Mouse (Mus musculus) liver, embryonic 12.5 days (tissue): ENCODE results near the gene Nabp2. TPM values are rescaled to one million over a fixed set of nuclear protein-coding genes. Genes with fewer than 3 reads are reported as not detected.
A peak's percentile ranks its signal among the peaks of the same experiment; 100 is the strongest.

Experiments used
- ATAC-seq: fragments of 200-750 bp; cut with Nextera tagmentation; 2 replicates; pipeline ENCODE4 v1.8.0; 2017; ENCODE audit warnings: moderate number of reproducible peaks, mild to moderate bottlenecking, moderate library complexity
- H3K27ac ChIP-seq: fragments of 300-500 bp; sonication (generic); 2 replicates; pipeline ENCODE4 v1.5.1; 2016; ENCODE audit warnings: mild to moderate bottlenecking
- H3K27me3 ChIP-seq: fragments of 300-500 bp; sonication (generic); replicated peaks from 2 replicates; pipeline ENCODE4 v1.6.1; 2016; ENCODE audit warnings: mild to moderate bottlenecking, moderate library complexity
- H3K36me3 ChIP-seq: fragments of 300-500 bp; sonication (generic); 2 replicates; pipeline ENCODE4 v1.6.1; 2016; ENCODE audit warnings: mild to moderate bottlenecking, moderate library complexity
- H3K4me1 ChIP-seq: fragments of 300-500 bp; sonication (generic); 2 replicates; pipeline ENCODE4 v1.6.1; 2016
- H3K4me2 ChIP-seq: fragments of 300-500 bp; sonication (generic); 2 replicates; pipeline ENCODE4 v1.6.1; 2016; ENCODE audit warnings: mild to moderate bottlenecking, moderate library complexity
- H3K4me3 ChIP-seq: fragments of 300-500 bp; sonication (generic); 2 replicates; pipeline ENCODE4 v1.5.1; 2016; ENCODE audit warnings: mild to moderate bottlenecking, moderate library complexity
- H3K9ac ChIP-seq: fragments of 300-500 bp; sonication (generic); 2 replicates; pipeline ENCODE4 v1.6.1; 2016; ENCODE audit warnings: mild to moderate bottlenecking, moderate library complexity
- H3K9me3 ChIP-seq: fragments of 300-500 bp; sonication (generic); replicated peaks from 2 replicates; pipeline ENCODE4 v1.6.1; 2016; ENCODE audit warnings: mild to moderate bottlenecking, moderate library complexity
- WGBS: fragments of 180-500 bp; shearing (Covaris S2); methylation state at CpG from one replicate; pipeline ENCODE4 v1.1.7; 2016; ENCODE audit not compliant: insufficient replicate concordance; 5-methylcytosine and 5-hydroxymethylcytosine counted together
- polyA plus RNA-seq: library from polyadenylated mRNA; unstranded; fragments of >200 nt; fragmentation: Nextera tagmentation; extraction: Ambion mirVana; gene quantifications from 2 replicates; pipeline ENCODE4 v1.2.1, GENCODE M21; 2016

Nabp2 gene
- polyA plus RNA-seq, 1 experiment from 2014 or later, result 64.1 TPM

DNA sequence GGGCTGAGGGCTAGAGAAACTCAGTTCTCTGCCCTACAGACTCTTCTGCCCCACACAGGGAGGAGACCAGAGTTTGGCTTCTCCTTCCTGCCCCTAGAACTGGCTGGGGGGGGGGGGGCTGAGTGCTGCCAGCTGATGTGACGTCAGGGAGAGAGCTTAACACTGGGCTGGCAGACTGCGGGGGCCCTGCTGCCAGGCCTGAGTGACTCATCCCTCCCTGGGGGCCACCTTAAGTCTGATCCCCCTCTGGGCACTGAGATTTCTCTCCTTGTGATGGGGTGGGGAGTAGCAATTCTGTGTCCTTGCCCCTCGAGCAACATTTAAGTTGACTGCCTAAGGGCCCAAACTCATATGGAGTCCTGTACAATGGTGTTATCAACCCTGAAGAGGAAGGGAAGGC is 32.8 kb downstream of the Nabp2 start:
- H3K27me3 ChIP-seq, result no peaks in the 10 kb centered on the region
- 76% methylated on average over 3 of the region's 3 CpGs for WGBS
- peaks cover 53% of the 10 kb centered on the region for H3K36me3 ChIP-seq
- peak overlapping the region; percentile 27; the same call in 1 of the 2 replicates for H3K9ac ChIP-seq
- 0 out of 2 replicates have a peak overlapping the region, but pooled peaks have one; percentile 89 for H3K4me3 ChIP-seq
- peaks cover 53% of the 10 kb centered on the region for H3K4me1 ChIP-seq
- no peak for ATAC-seq
- H3K4me2 ChIP-seq, result peak overlapping the region; percentile 96
- no peak overlapping the region for H3K27ac ChIP-seq
- H3K9me3 ChIP-seq, result no peaks in the 10 kb centered on the region

DNA sequence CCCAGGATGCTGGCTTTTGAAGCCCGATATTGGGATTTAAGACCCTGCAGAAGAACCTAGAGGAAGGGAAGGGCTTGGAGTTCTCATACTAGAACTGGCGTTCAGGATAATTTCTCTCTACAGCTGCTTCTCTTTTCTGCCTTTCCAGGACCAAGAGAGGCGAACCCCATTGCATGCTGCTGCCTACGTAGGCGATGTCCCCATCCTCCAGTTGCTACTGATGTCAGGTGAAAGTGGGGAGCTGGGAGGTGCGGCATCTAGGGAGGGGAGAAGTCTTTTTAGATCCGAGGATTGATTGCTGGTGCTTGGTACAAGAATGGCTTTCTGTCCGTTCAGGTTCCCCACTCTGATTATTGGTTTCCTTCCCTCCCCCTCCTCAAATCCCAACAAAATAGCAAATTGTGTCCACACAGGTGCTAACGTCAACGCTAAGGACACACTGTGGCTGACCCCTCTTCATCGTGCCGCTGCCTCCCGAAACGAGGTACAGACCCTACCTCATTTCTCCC is 33.3 kb downstream of the Nabp2 start:
- Histone ChIP-seq H3K36me3 (peaks cover 48% of the 10 kb centered on the region), H3K4me3 (peak overlapping the region; percentile 89), H3K9ac (peak overlapping the region; percentile 93), H3K27me3 (no peaks in the 10 kb centered on the region), H3K9me3 (no peaks in the 10 kb centered on the region), H3K27ac (peak overlapping the region; percentile 82; the same call in 1 of the 2 replicates), H3K4me2 (peak overlapping the region; percentile 96), H3K4me1 (peaks cover 58% of the 10 kb centered on the region)
- 64% methylated on average over 14 of the region's 14 CpGs for WGBS
- no peak for ATAC-seq

DNA sequence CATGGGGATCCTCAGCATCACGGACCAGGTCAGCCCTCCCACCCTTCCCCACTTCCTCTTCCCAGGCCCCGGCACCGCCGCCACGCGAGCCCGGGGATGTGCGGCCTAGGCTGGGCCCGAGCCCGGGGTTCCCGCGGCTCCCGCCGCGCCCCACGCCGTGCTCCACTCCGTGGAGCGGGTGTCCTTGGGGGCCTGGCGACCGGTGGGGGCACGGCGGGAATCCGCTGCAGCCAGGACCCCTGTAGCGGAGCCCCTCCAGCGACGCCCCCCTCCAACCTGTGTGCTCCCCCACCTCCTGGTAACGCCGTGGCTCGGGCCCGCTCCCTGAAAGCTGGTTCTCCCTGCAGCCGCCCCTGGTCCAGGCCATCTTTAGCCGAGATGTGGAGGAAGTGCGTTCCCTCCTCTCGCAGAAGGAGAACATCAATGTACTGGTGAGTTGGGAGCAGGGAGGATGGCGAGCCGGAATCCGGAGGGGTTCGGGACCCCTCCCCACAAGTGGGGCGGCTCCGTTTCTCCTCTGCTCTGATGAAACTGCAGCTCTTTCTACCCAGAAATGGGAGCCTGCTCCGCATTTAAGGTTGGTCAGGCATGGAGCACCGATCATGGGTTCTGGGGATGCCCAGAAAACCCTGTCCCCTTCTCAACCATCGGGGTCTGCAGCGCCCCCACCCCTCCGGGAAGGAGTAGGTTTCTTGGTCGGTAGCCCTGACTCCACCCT is 33.9 kb downstream of the Nabp2 start:
- peak; percentile 72 for ATAC-seq
- H3K9ac ChIP-seq, result peak overlapping the region; percentile 93
- H3K9me3 ChIP-seq, result no peaks in the 10 kb centered on the region
- H3K27me3 ChIP-seq, result no peaks in the 10 kb centered on the region
- under 1% methylated on average over 43 of the region's 47 CpGs for WGBS
- H3K4me3 ChIP-seq, result peak overlapping the region; percentile 89
- H3K4me2 ChIP-seq, result peak overlapping the region; percentile 96
- peaks cover 62% of the 10 kb centered on the region for H3K4me1 ChIP-seq
- peak overlapping the region; percentile 82 for H3K27ac ChIP-seq
- peaks cover 42% of the 10 kb centered on the region for H3K36me3 ChIP-seq

DNA sequence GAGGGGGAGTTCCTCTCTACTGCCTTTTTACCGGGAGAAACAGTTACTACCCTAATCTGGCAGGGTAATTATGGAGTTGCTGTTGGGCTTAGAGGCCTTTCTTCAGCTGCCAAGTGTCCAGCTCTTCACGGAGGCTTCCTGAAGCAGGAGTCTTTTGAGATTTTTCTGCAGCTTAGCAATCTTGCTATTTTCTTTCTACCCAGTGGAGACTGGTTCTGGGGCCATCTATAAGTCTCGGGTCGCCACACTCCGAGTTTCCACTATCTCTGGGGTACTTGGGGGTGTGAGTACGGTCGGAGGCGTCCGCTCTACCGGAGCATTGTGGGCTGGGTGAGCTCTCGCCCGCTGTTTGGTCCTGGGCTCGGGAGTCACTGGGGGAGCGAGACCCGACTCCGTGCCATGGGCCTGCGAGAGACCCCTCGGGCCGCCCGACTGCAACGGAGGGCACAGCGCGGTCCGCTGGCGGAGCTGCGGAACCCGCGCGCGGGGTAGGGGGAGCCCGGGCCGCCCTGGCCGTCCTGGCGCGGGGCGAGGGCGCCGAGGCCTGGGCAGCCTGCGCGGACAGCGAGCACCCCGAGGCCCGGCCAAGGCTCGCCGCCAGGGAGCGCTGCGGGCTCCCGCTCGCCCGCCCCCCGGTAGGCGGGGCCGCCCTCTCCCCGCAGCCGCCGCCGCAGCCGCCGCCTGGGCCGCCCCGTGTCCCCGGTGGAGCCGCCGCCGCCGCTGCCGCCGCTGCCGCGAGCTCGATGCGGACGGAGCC is 34.7 kb downstream of the Nabp2 start, which contains the start of gene Ankrd52:
Gene Ankrd52 (plus strand): TSS at position 661 of the 757 bp plus-strand sequence.
- Histone ChIP-seq H3K4me2 (peak within 1 kb of the TSS; percentile 96), H3K4me1 (peaks cover 65% of the 10 kb centered on the region), H3K4me3 (peak within 1 kb of the TSS; percentile 89), H3K9ac (peak within 1 kb of the TSS; percentile 93), H3K27ac (peak within 1 kb of the TSS; percentile 82), H3K27me3 (no peaks in the 10 kb centered on the region), H3K36me3 (peaks cover 35% of the 10 kb centered on the region), H3K9me3 (no peaks in the 10 kb centered on the region)
- ATAC-seq, result peak; percentile 94
- under 1% methylated on average over 51 of the region's 73 CpGs for WGBS

DNA sequence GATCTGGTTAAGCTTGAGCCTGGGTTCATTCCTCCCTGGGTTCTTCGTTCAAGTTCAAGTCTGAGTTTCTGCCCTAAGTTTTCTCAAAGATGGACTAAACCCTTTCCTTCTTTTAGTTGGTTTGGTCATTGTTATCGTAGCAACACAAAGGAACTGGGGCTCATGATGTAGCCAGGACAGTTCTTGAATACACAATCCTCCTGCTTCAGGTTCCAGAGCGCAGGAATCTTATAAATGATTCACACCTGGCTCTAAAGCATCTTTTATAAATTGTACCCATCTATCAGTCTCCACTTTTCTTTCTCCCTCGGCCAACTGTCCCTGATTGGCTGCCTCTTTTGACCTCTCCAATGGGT is 35.2 kb downstream of the Nabp2 start:
- Histone ChIP-seq H3K36me3 (peaks cover 30% of the 10 kb centered on the region), H3K4me3 (peak overlapping the region; percentile 89), H3K27ac (peak overlapping the region; percentile 82), H3K27me3 (no peaks in the 10 kb centered on the region), H3K9ac (peak overlapping the region; percentile 93), H3K4me1 (peaks cover 65% of the 10 kb centered on the region), H3K4me2 (peak overlapping the region; percentile 96), H3K9me3 (no peaks in the 10 kb centered on the region)
- 49% methylated on average over 4 of the region's 4 CpGs for WGBS
- no peak for ATAC-seq

DNA sequence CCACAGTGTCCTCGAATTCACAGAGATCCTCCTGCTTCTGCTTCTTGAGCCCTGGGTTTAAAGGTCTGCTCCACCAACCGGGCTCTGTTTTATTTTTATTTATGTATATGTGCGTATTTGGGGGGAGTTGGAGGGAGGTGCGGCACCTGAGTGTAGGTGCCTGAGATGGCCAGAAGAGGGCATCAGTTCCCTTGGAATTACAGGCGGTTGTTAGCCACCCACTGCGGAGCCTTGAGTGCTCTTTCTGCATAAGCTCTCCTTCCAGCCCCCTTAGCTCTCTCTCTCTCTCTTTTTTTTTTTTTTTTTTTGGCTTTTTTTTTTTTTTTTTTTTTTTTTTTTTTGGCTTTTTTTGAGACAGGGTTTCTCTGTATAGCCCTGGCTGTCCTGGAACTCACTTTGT is 36.9 kb downstream of the Nabp2 start:
- Histone ChIP-seq H3K9ac (no peak overlapping the region), H3K4me1 (peaks cover 57% of the 10 kb centered on the region), H3K9me3 (no peaks in the 10 kb centered on the region), H3K4me2 (no peak overlapping the region), H3K4me3 (no peak overlapping the region), H3K36me3 (peaks cover 13% of the 10 kb centered on the region), H3K27ac (no peak overlapping the region), H3K27me3 (no peaks in the 10 kb centered on the region)
- 65% methylated on average over 6 of the region's 6 CpGs for WGBS
- no peak for ATAC-seq

DNA sequence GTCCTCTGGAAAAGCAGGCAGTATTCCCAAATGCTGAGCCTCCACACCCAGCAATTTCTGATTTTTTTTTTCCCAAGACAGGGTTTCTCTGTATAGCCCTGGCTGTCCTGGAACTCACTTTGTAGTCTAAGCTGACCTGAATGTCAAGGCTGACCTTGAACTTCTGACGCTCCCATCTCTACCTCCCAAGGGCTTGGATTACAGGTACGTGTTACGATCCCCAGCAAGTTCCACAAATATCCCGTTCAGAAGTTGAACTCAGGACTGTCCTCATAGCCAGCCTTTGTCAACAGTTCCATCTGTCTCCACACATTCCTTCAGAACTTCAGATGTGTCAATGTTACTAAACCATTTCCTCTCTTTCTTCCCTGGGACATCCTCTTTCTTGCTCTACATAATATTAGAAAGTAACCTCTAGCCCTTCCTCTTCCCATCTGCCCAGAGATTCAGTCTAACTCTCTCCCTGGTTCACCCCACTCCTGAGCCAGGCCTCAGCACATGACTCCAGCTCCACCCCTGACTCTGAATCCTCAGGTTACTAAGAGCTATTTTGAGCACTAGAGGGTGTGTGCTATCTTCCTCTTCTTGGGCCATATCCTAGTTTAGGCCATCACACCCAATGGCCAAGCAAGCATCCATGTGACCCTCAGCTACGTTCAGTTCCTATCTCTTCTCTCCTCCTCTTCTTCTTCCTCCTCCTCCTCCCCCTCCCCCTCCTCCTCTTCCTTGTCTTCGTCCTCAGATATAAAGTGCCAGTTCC is 38.1 kb downstream of the Nabp2 start:
- Histone ChIP-seq H3K9me3 (no peaks in the 10 kb centered on the region), H3K27me3 (no peaks in the 10 kb centered on the region), H3K27ac (peak overlapping the region; percentile 57), H3K9ac (no peak overlapping the region), H3K4me2 (no peak overlapping the region), H3K4me3 (no peak overlapping the region), H3K36me3 (peaks cover 1% of the 10 kb centered on the region), H3K4me1 (peaks cover 50% of the 10 kb centered on the region)
- ATAC-seq, result no peak
- WGBS, result 57% methylated on average over 6 of the region's 6 CpGs

DNA sequence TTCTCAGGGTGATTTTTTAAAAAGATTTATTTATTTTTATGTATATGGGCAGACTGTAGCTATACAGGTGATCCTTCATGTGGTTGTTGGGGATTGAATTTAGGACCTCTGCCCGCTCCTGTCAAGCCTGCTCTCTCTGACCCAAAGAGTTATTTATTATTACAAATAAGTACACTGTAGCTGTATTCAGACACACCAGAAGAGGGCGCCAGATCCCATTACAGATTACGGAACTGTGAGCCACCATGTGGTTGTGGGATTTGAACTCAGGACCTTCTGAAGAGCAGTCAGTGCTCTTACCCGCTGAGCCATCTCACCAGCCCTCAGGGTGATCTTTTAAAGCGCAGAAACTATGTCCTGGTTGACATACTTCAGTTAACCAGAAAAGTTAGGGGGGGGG is 39.1 kb downstream of the Nabp2 start:
- ATAC-seq, result no peak
- Histone ChIP-seq H3K27me3 (no peaks in the 10 kb centered on the region), H3K4me2 (no peak overlapping the region), H3K9ac (no peak overlapping the region), H3K27ac (no peak overlapping the region), H3K36me3 (no peaks in the 10 kb centered on the region), H3K9me3 (no peaks in the 10 kb centered on the region), H3K4me3 (no peak overlapping the region), H3K4me1 (peaks cover 50% of the 10 kb centered on the region)
- 73% methylated on average over 5 of the region's 5 CpGs for WGBS

DNA sequence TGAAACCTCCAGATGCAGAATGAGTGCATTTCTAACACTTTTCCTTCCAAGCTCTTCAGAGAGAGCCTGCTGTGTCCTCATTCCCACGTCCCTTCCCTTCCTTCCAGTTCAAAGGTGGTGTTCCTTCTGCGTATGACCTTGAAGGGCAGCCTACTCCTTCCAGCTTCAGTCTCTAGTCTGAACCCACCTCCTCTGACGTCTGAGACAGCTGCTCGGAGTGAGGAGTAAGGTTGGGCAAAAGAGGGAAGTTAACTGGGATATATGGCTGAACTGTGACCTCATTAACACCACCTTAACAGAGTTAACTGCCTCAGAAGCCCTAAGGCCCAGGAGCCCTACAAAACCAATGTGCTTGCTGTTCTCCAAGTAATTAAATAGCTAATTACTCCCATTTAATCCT is 40.7 kb downstream of the Nabp2 start:
- ATAC-seq, result no peak
- H3K9me3 ChIP-seq, result no peaks in the 10 kb centered on the region
- 52% methylated on average over 4 of the region's 4 CpGs for WGBS
- H3K4me2 ChIP-seq, result no peak overlapping the region
- no peaks in the 10 kb centered on the region for H3K27me3 ChIP-seq
- H3K36me3 ChIP-seq, result peaks cover 6% of the 10 kb centered on the region
- H3K9ac ChIP-seq, result no peak overlapping the region
- H3K4me3 ChIP-seq, result no peak overlapping the region
- H3K27ac ChIP-seq, result no peak overlapping the region
- H3K4me1 ChIP-seq, result peaks cover 50% of the 10 kb centered on the region

DNA sequence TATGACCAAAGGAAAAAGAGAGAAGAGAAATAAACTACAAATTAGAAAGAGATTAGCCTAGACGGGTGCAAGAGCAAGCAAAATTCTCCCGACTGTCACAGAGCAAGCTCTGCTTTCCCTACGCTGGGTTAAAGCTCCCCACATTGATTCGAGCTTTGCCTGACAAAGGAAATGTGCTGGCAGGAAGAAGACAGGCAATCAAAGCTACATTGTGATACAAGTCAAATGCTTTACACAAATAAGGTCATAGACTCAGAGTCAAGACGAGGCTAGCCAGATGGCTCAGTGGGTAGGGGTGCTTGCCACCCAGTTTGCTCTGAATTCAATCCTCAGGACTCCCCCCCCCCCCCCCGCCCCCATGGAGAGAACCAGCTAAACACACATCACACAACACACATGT is 41.3 kb downstream of the Nabp2 start:
- H3K27ac ChIP-seq, result no peak overlapping the region
- no peaks in the 10 kb centered on the region for H3K27me3 ChIP-seq
- H3K4me1 ChIP-seq, result peaks cover 48% of the 10 kb centered on the region
- no peak overlapping the region for H3K4me3 ChIP-seq
- ATAC-seq, result no peak
- 70% methylated on average over 5 of the region's 6 CpGs for WGBS
- H3K9me3 ChIP-seq, result no peaks in the 10 kb centered on the region
- no peak overlapping the region for H3K9ac ChIP-seq
- H3K4me2 ChIP-seq, result 0 out of 2 replicates have a peak overlapping the region, but pooled peaks have one; percentile 96
- H3K36me3 ChIP-seq, result peaks cover 11% of the 10 kb centered on the region

DNA sequence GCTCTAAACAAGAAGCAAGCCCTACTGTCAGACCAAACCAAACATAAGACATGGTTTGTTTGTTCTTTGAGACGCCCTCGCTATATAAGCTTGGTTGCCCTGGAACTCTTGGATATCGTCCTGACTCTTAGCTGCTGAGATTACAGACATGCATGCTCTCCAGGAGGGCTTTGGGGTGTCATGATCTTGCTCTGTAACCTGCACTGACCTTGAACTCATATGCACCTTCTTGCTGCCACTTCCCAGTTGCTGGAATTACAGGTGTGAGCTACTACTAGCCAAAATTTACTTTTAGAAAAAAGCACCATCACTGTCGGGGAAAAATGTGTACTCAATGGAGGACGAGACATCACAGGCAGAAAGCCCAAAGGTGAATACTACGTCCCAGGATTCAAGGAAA is 41.7 kb downstream of the Nabp2 start:
- Histone ChIP-seq H3K4me2 (peak overlapping the region; percentile 96), H3K27me3 (no peaks in the 10 kb centered on the region), H3K4me1 (peaks cover 48% of the 10 kb centered on the region), H3K9me3 (no peaks in the 10 kb centered on the region), H3K9ac (peak overlapping the region; percentile 81), H3K4me3 (peak overlapping the region; percentile 76), H3K27ac (peak overlapping the region; percentile 90), H3K36me3 (peaks cover 15% of the 10 kb centered on the region)
- WGBS, result 72% methylated on average over 6 of the region's 6 CpGs
- no peak for ATAC-seq
